Mouse (Mus musculus) heart, embryonic 12.5 days (tissue): Measurements from ENCODE around the gene Mknk2. TPM values are rescaled to one million over a fixed set of nuclear protein-coding genes. Genes with fewer than 3 reads are reported as not detected.

Experiments used
- ATAC-seq: fragments of 200-750 bp; cut with Nextera tagmentation; 2 replicates; pipeline ENCODE4 v1.8.0; 2017; ENCODE audit warnings: moderate TSS enrichment, moderate library complexity; ENCODE audit not compliant: insufficient number of reproducible peaks, low FRiP score
- H3K27ac ChIP-seq: fragments of 300-500 bp; sonication (generic); 2 replicates; pipeline ENCODE4 v1.5.1; 2016; ENCODE audit warnings: mild to moderate bottlenecking, moderate library complexity; ENCODE audit not compliant: poor library complexity, severe bottlenecking
- H3K27me3 ChIP-seq: fragments of 300-500 bp; sonication (generic); replicated peaks from 2 replicates; pipeline ENCODE4 v1.6.1; 2016; ENCODE audit warnings: mild to moderate bottlenecking, moderate library complexity
- H3K36me3 ChIP-seq: fragments of 300-500 bp; sonication (generic); 2 replicates; pipeline ENCODE4 v1.6.1; 2016; ENCODE audit warnings: mild to moderate bottlenecking, moderate library complexity
- H3K4me1 ChIP-seq: fragments of 300-500 bp; sonication (generic); replicated peaks from 2 replicates; pipeline ENCODE4 v1.6.1; 2016; ENCODE audit warnings: mild to moderate bottlenecking
- H3K4me2 ChIP-seq: fragments of 300-500 bp; sonication (generic); 2 replicates; pipeline ENCODE4 v1.6.1; 2016; ENCODE audit warnings: mild to moderate bottlenecking, moderate library complexity
- H3K4me3 ChIP-seq: fragments of 300-500 bp; sonication (generic); 2 replicates; pipeline ENCODE4 v1.5.1; 2016; ENCODE audit warnings: mild to moderate bottlenecking
- H3K9ac ChIP-seq: fragments of 300-500 bp; sonication (generic); 2 replicates; pipeline ENCODE4 v1.6.1; 2016; ENCODE audit warnings: mild to moderate bottlenecking, moderate library complexity
- H3K9me3 ChIP-seq: fragments of 300-500 bp; sonication (generic); replicated peaks from 2 replicates; pipeline ENCODE4 v1.6.1; 2016; ENCODE audit warnings: mild to moderate bottlenecking, moderate library complexity
- WGBS: fragments of 180-500 bp; shearing (Covaris S2); methylation state at CpG from one replicate; pipeline ENCODE4 v1.1.7; 2016; 5-methylcytosine and 5-hydroxymethylcytosine counted together
- polyA plus RNA-seq: library from polyadenylated mRNA; unstranded; fragments of >200 nt; fragmentation: Nextera tagmentation; extraction: Ambion mirVana; gene quantifications from 2 replicates; pipeline ENCODE4 v1.2.1, GENCODE M21; 2016

Gene Mknk2
- polyA plus RNA-seq, 1 experiment from 2014 or later, result 99.6 TPM

GRCm38 (mm10) chr10:80628925-80629324 lies 49.0 kb downstream of the Mknk2 start:
- no peaks in the 10 kb centered on the region for H3K9me3 ChIP-seq
- 77% methylated on average over 9 of the region's 9 CpGs for WGBS
- H3K4me1 ChIP-seq, result peaks cover 66% of the 10 kb centered on the region
- no peak for ATAC-seq
- no peak overlapping the region for H3K4me3 ChIP-seq
- H3K4me2 ChIP-seq, result no peak overlapping the region
- H3K36me3 ChIP-seq, result peaks cover 26% of the 10 kb centered on the region
- 0 out of 2 replicates have a peak overlapping the region, but pooled peaks have one; percentile 19 for H3K27ac ChIP-seq
- H3K27me3 ChIP-seq, result no peaks in the 10 kb centered on the region
- peak overlapping the region; percentile 37; the same call in 1 of the 2 replicates for H3K9ac ChIP-seq

- Histone ChIP-seq H3K36me3 (peaks cover 21% of the 10 kb centered on the region), H3K4me1 (peaks cover 71% of the 10 kb centered on the region), H3K27ac (peak overlapping the region; percentile 39; the same call in 1 of the 2 replicates), H3K9me3 (no peaks in the 10 kb centered on the region), H3K4me2 (peak overlapping the region; percentile 31), H3K27me3 (no peaks in the 10 kb centered on the region), H3K4me3 (no peak overlapping the region), H3K9ac (peak overlapping the region; percentile 33)
- peak; percentile 44 for ATAC-seq
- WGBS, result 37% methylated on average over 2 of the region's 2 CpGs
Measured at GRCm38 (mm10) chr10:80627685-80628084, 50.2 kb downstream of the Mknk2 start.

GRCm38 (mm10) chr10:80625764-80626163 lies 52.1 kb downstream of the Mknk2 start:
- no peak overlapping the region for H3K4me3 ChIP-seq
- H3K9ac ChIP-seq, result peak overlapping the region; percentile 13; the same call in 1 of the 2 replicates
- no peak overlapping the region for H3K4me2 ChIP-seq
- H3K27ac ChIP-seq, result no peak overlapping the region
- H3K4me1 ChIP-seq, result peaks cover 76% of the 10 kb centered on the region
- whole genome bisulfite sequencing, result 89% methylated on average over 4 of the region's 4 CpGs
- H3K27me3 ChIP-seq, result no peaks in the 10 kb centered on the region
- H3K36me3 ChIP-seq, result peaks cover 6% of the 10 kb centered on the region; the same call in 1 of the 2 replicates
- no peaks in the 10 kb centered on the region for H3K9me3 ChIP-seq
- ATAC-seq, result no peak

GRCm38 (mm10) chr10:80623457-80624191 lies 54.3 kb downstream of the Mknk2 start:
- 16% methylated on average over 15 of the region's 15 CpGs for WGBS
- Histone ChIP-seq H3K9me3 (no peaks in the 10 kb centered on the region), H3K36me3 (no peaks in the 10 kb centered on the region), H3K27ac (peak overlapping the region; percentile 86), H3K9ac (peak overlapping the region; percentile 92), H3K4me3 (peak overlapping the region; percentile 91), H3K4me1 (peaks cover 61% of the 10 kb centered on the region), H3K4me2 (peak overlapping the region; percentile 87), H3K27me3 (no peaks in the 10 kb centered on the region)
- no peak for ATAC-seq

GRCm38 (mm10) chr10:80622661-80623456 lies 55.1 kb downstream of the Mknk2 start, which contains the start of gene Csnk1g2:
TSS of gene Csnk1g2 (plus strand) at chr10:80622838.
- Histone ChIP-seq H3K36me3 (no peaks in the 10 kb centered on the region), H3K27me3 (no peaks in the 10 kb centered on the region), H3K9ac (peak within 1 kb of the TSS; percentile 92), H3K4me1 (peaks cover 58% of the 10 kb centered on the region), H3K4me2 (peak within 1 kb of the TSS; percentile 87), H3K4me3 (peak within 1 kb of the TSS; percentile 91), H3K27ac (peak within 1 kb of the TSS; percentile 94), H3K9me3 (no peaks in the 10 kb centered on the region)
- WGBS, result under 1% methylated on average over 84 of the region's 85 CpGs
- ATAC-seq, result peak; percentile 28

GRCm38 (mm10) chr10:80621940-80622660 lies 55.8 kb downstream of the Mknk2 start:
- peak overlapping the region; percentile 67 for H3K4me2 ChIP-seq
- peak overlapping the region; percentile 49; the same call in 1 of the 2 replicates for H3K9ac ChIP-seq
- peak overlapping the region; percentile 91 for H3K4me3 ChIP-seq
- no peaks in the 10 kb centered on the region for H3K9me3 ChIP-seq
- no peaks in the 10 kb centered on the region for H3K36me3 ChIP-seq
- no peaks in the 10 kb centered on the region for H3K27me3 ChIP-seq
- 0% methylated on average over 64 of the region's 64 CpGs for WGBS
- H3K4me1 ChIP-seq, result peaks cover 50% of the 10 kb centered on the region
- ATAC-seq, result peak; percentile 95
- H3K27ac ChIP-seq, result peak overlapping the region; percentile 94

- H3K9me3 ChIP-seq, result no peaks in the 10 kb centered on the region
- H3K36me3 ChIP-seq, result no peaks in the 10 kb centered on the region
- peak overlapping the region; percentile 94; the same call in 1 of the 2 replicates for H3K27ac ChIP-seq
- no peak for ATAC-seq
- peak overlapping the region; percentile 67 for H3K4me2 ChIP-seq
- no peaks in the 10 kb centered on the region for H3K27me3 ChIP-seq
- WGBS, result 3% methylated on average over 9 of the region's 9 CpGs
- H3K4me1 ChIP-seq, result peaks cover 49% of the 10 kb centered on the region
- H3K4me3 ChIP-seq, result peak overlapping the region; percentile 91
- H3K9ac ChIP-seq, result peak overlapping the region; percentile 58
Measured at GRCm38 (mm10) chr10:80621690-80621939, 56.3 kb downstream of the Mknk2 start.

GRCm38 (mm10) chr10:80620796-80621689 lies 56.9 kb downstream of the Mknk2 start:
- no peaks in the 10 kb centered on the region for H3K9me3 ChIP-seq
- ATAC-seq, result no peak
- H3K36me3 ChIP-seq, result peaks cover 5% of the 10 kb centered on the region
- peak overlapping the region; percentile 58 for H3K9ac ChIP-seq
- peak overlapping the region; percentile 91 for H3K4me3 ChIP-seq
- 56% methylated on average over 16 of the region's 16 CpGs for WGBS
- H3K27ac ChIP-seq, result peak overlapping the region; percentile 94; the same call in 1 of the 2 replicates
- H3K27me3 ChIP-seq, result no peaks in the 10 kb centered on the region
- peaks cover 43% of the 10 kb centered on the region for H3K4me1 ChIP-seq
- peak overlapping the region; percentile 67 for H3K4me2 ChIP-seq

- no peaks in the 10 kb centered on the region for H3K9me3 ChIP-seq
- H3K27me3 ChIP-seq, result no peaks in the 10 kb centered on the region
- 79% methylated on average over 9 of the region's 9 CpGs for WGBS
- ATAC-seq, result no peak
- peaks cover 36% of the 10 kb centered on the region for H3K4me1 ChIP-seq
- H3K36me3 ChIP-seq, result peaks cover 12% of the 10 kb centered on the region
- no peak overlapping the region for H3K27ac ChIP-seq
- no peak overlapping the region for H3K4me3 ChIP-seq
- H3K4me2 ChIP-seq, result no peak overlapping the region
- H3K9ac ChIP-seq, result no peak overlapping the region
Measured at GRCm38 (mm10) chr10:80620365-80620764, 57.5 kb downstream of the Mknk2 start.
